Mouse (Mus musculus) intestine, embryonic 16.5 days (tissue): ENCODE measurements at regions not wholly inside any gene's neighbourhood (a gene's known extent, or its start where the extent isn't known, plus 50 kb on each side); places are given as distances from the start of the nearest gene placed in this dataset.

Experiments
- ATAC-seq: fragments of 200-750 bp; cut with Nextera tagmentation; 2 replicates; pipeline ENCODE4 v1.8.0; 2017; ENCODE audit warnings: moderate TSS enrichment, moderate library complexity
- H3K27ac ChIP-seq: fragments of 300-500 bp; sonication (generic); 2 replicates; pipeline ENCODE4 v1.5.1; 2014; ENCODE audit warnings: mild to moderate bottlenecking, low read length
- H3K27me3 ChIP-seq: fragments of 300-500 bp; sonication (generic); replicated peaks from 2 replicates; pipeline ENCODE4 v1.6.1; 2014; ENCODE audit warnings: low read length, control low read depth, mixed read lengths; ENCODE audit not compliant: control insufficient read depth, insufficient read depth
- H3K36me3 ChIP-seq: fragments of 300-500 bp; sonication (generic); 2 replicates; pipeline ENCODE4 v1.6.1; 2014; ENCODE audit warnings: low read length, control low read depth; ENCODE audit not compliant: control insufficient read depth, insufficient read depth
- H3K4me1 ChIP-seq: fragments of 300-500 bp; sonication (generic); 2 replicates; pipeline ENCODE4 v1.6.1; 2014; ENCODE audit warnings: low read length, control low read depth, mixed read lengths; ENCODE audit not compliant: control insufficient read depth, insufficient read depth
- H3K4me2 ChIP-seq: fragments of 300-500 bp; sonication (generic); 2 replicates; pipeline ENCODE4 v1.6.1; 2014; ENCODE audit warnings: low read depth, low read length, control low read depth
- H3K4me3 ChIP-seq: fragments of 300-500 bp; sonication (generic); 2 replicates; pipeline ENCODE4 v1.5.1; 2014; ENCODE audit warnings: mild to moderate bottlenecking, low read length
- H3K9ac ChIP-seq: fragments of 300-500 bp; sonication (generic); 2 replicates; pipeline ENCODE4 v1.6.1; 2014; ENCODE audit warnings: low read depth, low read length
- H3K9me3 ChIP-seq: fragments of 300-500 bp; sonication (generic); 2 replicates; pipeline ENCODE4 v1.6.1; 2016; ENCODE audit warnings: low read length, control low read depth; ENCODE audit not compliant: control insufficient read depth
- WGBS: fragments of 180-500 bp; shearing (Covaris S2); extraction: QIAGEN DNeasy Blood & Tissue Kit; methylation state at CpG from one replicate; pipeline ENCODE4 v1.1.7; 2014; 5-methylcytosine and 5-hydroxymethylcytosine counted together

DNA sequence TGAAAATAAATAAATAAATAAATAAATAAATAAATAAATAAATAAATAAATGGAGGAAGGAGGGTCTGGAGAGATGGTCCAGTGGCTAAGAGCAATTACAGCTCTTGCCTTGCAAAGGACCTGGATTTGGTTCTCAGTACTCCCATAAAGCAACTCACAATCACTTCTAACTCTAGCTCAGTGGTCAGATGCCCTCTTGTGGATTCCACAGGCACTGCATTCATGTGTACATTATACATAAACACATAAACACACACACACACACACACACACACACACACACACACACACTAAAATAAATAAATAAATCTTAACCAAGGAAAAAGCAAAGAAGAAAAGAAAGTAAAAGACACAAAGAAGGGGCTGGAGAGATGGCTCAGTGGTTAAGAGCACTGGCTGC lies 74.2 kb upstream of the Dhx40 start:
- Histone ChIP-seq H3K36me3 (no peaks in the 10 kb centered on the region), H3K9ac (no peak overlapping the region)
- no peak for ATAC-seq

DNA sequence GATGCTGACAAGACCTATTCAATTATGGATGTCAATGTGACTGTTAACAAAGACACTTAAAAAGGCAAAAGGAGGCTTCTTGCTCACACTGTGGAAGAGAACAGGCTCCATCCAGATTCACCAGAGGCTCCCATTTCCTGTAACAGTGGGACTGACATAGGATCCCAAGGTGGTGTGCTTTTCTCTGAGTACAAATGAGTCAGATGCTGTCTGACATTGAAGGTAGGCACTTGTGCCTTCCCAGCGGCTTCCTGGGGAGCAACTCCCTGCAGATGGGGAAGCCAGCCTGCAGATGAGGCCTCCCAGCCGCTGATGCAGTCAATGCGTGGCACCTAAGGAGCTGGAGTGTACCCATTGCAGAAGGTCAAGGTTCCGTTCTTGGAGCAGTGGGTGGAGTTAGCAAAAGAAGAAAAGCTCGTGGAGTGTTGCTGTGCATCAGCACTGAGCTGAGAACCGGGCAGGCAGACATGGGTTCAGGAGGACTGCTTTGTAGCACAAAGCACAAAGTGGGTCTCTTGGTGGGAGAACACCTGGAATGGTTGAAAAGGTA lies 71.9 kb upstream of the Dhx40 start:
- H3K27me3 ChIP-seq = no peaks in the 10 kb centered on the region
- 0 out of 2 replicates have a peak, but pooled peaks cover 3% of the 10 kb centered on the region for H3K9me3 ChIP-seq
- no peaks in the 10 kb centered on the region for H3K36me3 ChIP-seq
- 67% methylated on average over 6 of the region's 6 CpGs for WGBS
- no peak overlapping the region for H3K9ac ChIP-seq
- no peaks in the 10 kb centered on the region for H3K4me1 ChIP-seq
- no peak overlapping the region for H3K27ac ChIP-seq
- H3K4me2 ChIP-seq = no peak overlapping the region
- ATAC-seq = no peak
- no peak overlapping the region for H3K4me3 ChIP-seq

More for the DNA sequence above, 74.2 kb upstream of the Dhx40 start:
- Histone ChIP-seq H3K4me1 (no peaks in the 10 kb centered on the region), H3K4me3 (no peak overlapping the region), H3K9me3 (no peaks in the 10 kb centered on the region), H3K27me3 (no peaks in the 10 kb centered on the region), H3K4me2 (no peak overlapping the region), H3K27ac (no peak overlapping the region)

DNA sequence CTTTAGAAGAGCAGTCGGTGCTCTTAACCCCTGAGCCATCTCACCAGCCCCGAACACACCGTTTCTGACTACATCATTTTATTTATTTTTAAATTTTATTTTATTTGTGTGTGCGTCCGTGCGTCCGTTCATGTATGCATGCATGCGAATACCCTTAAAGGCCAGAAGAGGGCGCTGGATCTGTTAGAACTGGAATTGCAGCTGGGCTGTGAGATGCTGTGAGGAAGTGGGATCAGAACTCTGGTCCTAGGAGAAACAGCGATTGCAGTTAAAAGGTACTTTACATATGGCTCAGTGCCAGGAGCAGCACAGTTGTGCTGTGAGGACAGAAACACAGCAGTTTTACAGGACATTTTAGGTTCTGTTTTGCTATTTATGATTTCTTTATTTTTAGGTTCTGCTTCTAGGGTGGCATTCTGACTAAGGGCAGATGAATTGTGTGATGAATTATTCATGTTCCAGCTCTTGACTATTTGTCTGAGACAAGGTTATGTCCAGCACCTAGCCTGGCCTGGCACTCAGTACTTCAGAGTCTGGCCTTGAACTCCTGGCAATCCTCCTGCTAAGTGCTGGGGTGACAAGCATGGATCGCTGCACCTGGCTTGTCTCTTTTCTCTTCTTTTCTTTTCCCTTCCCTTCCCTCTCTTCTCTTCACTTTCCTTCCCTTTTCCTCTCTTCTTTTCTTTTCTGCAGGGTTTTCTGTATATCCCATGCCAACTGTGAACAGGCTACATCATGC lies 71.0 kb upstream of the Dhx40 start:
- Histone ChIP-seq H3K9ac (no peak overlapping the region), H3K4me2 (no peak overlapping the region), H3K9me3 (0 out of 2 replicates have a peak, but pooled peaks cover 3% of the 10 kb centered on the region), H3K36me3 (no peaks in the 10 kb centered on the region), H3K4me3 (no peak overlapping the region), H3K27ac (no peak overlapping the region), H3K27me3 (no peaks in the 10 kb centered on the region), H3K4me1 (no peaks in the 10 kb centered on the region)
- no peak for ATAC-seq
- WGBS = 87% methylated on average over 11 of the region's 11 CpGs

DNA sequence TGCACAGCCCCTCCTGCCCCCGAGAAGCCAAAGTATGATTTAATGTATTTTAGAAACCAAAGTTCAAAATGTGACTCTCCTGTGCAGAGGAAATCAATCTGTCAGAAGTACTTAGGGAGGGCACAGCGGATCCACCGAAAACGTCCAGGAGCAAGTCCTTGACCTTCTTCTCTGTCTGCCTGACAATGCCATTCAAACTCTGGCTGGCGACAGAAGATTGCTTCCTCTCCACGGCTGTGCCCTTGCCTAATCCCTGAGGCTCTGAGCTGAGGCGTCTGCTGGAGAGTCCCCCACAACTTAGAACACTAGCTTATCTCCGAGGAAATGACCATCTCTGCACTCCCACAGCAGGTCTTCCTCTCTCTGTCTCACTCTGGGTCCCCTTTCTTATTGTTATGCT lies 69.0 kb upstream of the Dhx40 start:
- Histone ChIP-seq H3K36me3 (no peaks in the 10 kb centered on the region), H3K9ac (no peak overlapping the region), H3K4me1 (no peaks in the 10 kb centered on the region), H3K9me3 (0 out of 2 replicates have a peak, but pooled peaks cover 3% of the 10 kb centered on the region), H3K27me3 (no peaks in the 10 kb centered on the region), H3K4me3 (no peak overlapping the region), H3K27ac (no peak overlapping the region), H3K4me2 (no peak overlapping the region)
- WGBS = 47% methylated on average over 8 of the region's 8 CpGs
- ATAC-seq = no peak

DNA sequence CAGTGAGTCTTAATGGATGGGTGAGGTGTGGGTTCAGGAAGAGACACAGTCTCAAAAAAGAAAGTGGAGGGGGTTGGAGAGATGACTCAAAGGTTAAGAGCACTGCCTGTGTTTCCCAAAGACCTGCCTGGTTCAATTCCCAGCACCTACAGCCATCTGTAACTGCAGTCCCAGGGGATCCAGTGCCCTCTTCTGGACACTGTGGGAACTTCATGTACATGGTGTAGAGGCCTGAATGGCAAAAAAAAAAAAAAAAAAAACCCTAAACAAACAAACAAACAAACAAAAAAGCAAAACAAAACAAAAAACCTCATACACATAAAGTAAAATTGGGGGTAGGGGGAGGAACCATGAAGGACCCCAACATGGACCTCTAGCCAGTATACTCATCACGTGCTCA lies 68.2 kb upstream of the Dhx40 start:
- 91% methylated on average over 1 of the region's 1 CpGs for WGBS
- Histone ChIP-seq H3K9ac (no peak overlapping the region), H3K4me1 (no peaks in the 10 kb centered on the region), H3K4me3 (no peak overlapping the region), H3K27ac (no peak overlapping the region), H3K4me2 (no peak overlapping the region), H3K36me3 (no peaks in the 10 kb centered on the region), H3K9me3 (0 out of 2 replicates have a peak, but pooled peaks cover 3% of the 10 kb centered on the region), H3K27me3 (no peaks in the 10 kb centered on the region)
- ATAC-seq = no peak

DNA sequence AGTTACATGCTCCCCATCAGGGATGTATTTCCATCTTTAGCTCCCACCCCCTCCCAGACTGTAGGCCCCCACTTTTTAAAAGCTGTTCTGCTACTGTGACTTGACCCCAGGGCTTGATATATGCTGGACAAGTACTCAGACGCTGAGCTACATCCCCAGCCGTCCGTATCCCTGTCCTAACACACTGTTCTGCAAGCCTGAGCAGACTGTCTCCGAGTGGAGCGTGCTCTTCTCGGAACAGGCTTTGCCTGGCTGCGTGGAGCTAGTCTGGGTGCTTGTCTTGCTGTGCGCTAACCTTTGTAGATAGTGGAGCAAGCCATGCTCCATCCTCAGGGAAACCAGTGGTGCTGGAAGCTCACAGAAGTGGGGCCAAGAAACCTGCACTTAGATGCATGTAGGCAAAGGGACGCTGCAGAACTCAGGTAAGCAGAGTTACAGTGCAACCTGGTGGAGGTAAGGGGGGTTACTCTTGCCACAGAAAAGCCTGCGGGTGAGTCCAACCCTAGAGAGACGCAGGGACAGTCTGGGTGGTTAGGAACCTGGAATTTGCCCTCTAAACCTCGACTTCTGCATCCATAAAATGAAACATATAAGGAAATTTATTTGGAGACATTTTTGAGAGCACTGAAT lies 67.2 kb upstream of the Dhx40 start:
- H3K9ac ChIP-seq = no peak overlapping the region

DNA sequence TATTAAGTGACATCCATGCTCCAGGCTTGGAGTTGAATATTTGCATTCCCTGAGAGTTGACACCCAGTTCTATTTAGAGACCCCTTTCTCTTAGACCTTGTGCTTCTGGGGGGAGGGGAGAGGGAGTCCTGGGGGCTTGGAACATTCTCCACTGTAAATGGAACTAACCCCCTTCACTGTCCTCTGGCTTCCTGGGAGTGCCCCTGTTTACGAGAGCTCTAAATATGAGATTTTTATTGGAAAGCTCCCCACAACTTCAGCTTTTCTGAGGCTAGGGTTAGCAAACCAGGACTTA lies 65.8 kb upstream of the Dhx40 start:
- WGBS = 81% methylated on average over 1 of the region's 1 CpGs
- Histone ChIP-seq H3K4me2 (no peak overlapping the region), H3K9me3 (0 out of 2 replicates have a peak, but pooled peaks cover 3% of the 10 kb centered on the region), H3K9ac (no peak overlapping the region), H3K4me3 (no peak overlapping the region), H3K27ac (no peak overlapping the region), H3K27me3 (no peaks in the 10 kb centered on the region), H3K36me3 (no peaks in the 10 kb centered on the region), H3K4me1 (no peaks in the 10 kb centered on the region)
- ATAC-seq = no peak

More for the DNA sequence above, 67.2 kb upstream of the Dhx40 start:
- Histone ChIP-seq H3K4me1 (no peaks in the 10 kb centered on the region), H3K9me3 (0 out of 2 replicates have a peak, but pooled peaks cover 3% of the 10 kb centered on the region), H3K27ac (no peak overlapping the region), H3K4me3 (no peak overlapping the region), H3K36me3 (no peaks in the 10 kb centered on the region), H3K27me3 (no peaks in the 10 kb centered on the region), H3K4me2 (no peak overlapping the region)
- 54% methylated on average over 12 of the region's 12 CpGs for WGBS
- peak; percentile 89 for ATAC-seq

DNA sequence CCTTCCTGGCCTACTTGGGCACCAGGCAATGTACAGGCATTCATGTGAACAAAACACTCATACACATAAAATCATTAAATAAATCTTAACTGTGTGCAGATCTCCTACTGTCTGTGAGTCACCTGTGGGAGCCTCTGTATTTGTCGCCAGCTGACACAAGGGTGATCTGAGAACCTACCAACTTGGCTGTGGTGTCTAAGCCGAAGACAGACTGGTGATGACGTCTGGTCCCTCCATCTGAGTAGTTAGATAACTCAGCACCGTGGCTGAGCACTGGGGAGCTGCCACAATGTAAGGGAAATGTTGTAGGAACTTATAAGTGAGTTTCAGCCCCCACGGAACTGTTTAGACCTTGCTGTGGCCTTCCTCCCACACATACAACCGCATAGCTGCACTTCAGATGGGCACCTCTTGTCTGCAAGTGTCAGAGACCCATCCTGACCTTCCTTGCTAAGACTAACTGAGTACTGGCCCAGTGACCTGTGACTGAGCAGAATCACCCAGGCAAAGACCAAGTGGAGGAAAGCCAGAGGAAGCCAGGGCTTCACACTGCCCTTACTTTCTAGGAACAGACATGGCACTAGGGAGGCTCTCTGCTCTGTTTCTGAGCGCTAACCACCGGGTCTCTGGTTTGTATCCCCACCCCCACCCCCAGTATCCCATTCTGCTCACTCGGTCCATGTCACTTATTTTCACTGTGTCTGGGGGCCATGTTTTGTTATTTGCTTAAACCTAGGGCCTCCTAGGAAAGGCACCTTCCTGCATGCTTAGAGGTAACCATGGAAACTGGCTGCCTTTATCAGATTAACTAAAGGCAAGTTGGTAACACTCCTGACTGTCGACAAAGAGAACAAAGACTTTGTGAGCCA lies 65.2 kb upstream of the Dhx40 start:
- Histone ChIP-seq H3K9me3 (0 out of 2 replicates have a peak, but pooled peaks cover 3% of the 10 kb centered on the region), H3K4me3 (no peak overlapping the region), H3K4me1 (no peaks in the 10 kb centered on the region), H3K27me3 (no peaks in the 10 kb centered on the region), H3K4me2 (no peak overlapping the region), H3K27ac (no peak overlapping the region), H3K36me3 (no peaks in the 10 kb centered on the region), H3K9ac (no peak overlapping the region)
- no peak for ATAC-seq
- WGBS = 65% methylated on average over 10 of the region's 10 CpGs

DNA sequence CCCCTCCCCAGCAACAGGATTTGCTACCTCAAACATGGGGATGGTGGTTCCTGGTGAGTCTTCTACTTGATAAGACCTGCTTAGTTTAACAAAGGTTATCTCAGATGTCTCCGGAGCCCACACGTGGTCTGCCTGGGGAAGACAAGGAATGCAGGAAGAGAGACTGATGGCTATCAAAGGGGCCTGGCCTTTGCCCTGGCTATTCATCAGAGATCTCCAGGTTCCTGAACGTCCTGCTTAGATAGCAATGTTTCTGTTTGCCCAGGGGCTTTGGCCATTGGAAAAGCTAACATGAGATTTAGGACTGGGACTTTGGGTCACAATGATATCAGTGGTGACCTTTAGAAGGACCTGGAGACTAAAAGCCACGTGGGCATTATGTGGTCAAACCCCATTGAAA lies 64.2 kb upstream of the Dhx40 start:
- Histone ChIP-seq H3K4me1 (no peaks in the 10 kb centered on the region), H3K27ac (no peak overlapping the region)

More for the DNA sequence above, 64.2 kb upstream of the Dhx40 start:
- Histone ChIP-seq H3K27me3 (no peaks in the 10 kb centered on the region), H3K36me3 (no peaks in the 10 kb centered on the region), H3K9me3 (0 out of 2 replicates have a peak, but pooled peaks cover 3% of the 10 kb centered on the region), H3K9ac (no peak overlapping the region), H3K4me3 (no peak overlapping the region), H3K4me2 (no peak overlapping the region)
- ATAC-seq = no peak
- 25% methylated on average over 4 of the region's 4 CpGs for WGBS
